Mouse (Mus musculus) retina, adult 2 months (tissue): ENCODE data around the gene Dusp11.
"Not testable (repeated sequence)": the region's sequence is repeated elsewhere in the genome, so short reads cannot be mapped to it uniquely, and the experiment has no call there.

ENCODE experiments used
- DNase-seq: peaks from one replicate; pipeline ENCODE4 v3.0.0-alpha.2; 2012; ENCODE audit warnings: low read depth, low spot score

Gene Dusp11

DNA sequence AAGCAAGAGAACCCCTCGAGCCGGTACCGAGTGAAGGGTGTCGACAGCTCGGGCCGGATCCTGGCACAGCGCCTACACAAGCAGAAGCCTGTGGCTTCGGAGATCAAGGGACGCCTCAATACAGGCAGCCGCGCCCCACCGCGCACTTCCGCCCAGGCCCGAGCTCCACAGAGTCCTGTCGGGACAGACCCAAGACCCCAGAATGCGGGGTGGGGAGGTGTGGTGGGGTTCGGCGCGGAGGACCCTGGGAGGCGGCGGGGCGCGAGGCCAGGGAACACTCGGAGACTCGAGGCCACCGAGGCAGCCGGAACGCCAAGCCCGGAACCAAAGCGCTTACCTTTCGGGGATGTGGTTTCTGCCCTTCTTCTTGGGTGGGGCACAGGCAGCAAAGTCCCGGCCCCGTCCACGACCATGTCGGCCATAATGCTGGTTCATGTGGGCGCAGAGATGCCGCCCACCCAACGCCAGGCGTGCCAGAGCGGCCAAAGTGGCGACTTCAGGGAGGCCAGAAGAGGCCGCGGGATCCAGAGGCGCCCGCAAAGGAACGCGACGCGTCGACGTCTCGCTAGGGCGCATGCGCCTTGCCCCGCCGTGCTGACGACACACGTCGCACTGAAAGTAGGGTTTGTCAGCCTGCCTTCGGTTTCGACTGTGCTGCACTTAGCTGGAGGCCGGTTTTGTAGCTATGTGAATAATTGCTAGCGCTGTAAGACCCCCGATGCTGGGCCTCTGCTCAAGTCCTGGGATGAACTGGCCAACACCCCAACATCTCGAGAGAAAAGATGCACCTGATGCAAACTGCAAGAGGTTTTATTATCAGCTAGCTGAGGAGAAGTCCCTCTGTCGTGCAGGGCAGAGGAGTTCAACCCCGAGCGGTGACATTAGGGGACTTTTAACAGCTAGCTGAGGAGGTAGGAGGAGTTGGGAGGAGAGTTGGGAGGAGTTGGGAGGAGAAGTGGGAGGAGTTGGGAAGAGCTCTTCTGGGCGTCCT is at the start of gene Dusp11:
Dusp11 (minus strand) TSS at position 567 of the 991 bp plus-strand sequence.
- DNase-seq = peak; percentile 78

DNA sequence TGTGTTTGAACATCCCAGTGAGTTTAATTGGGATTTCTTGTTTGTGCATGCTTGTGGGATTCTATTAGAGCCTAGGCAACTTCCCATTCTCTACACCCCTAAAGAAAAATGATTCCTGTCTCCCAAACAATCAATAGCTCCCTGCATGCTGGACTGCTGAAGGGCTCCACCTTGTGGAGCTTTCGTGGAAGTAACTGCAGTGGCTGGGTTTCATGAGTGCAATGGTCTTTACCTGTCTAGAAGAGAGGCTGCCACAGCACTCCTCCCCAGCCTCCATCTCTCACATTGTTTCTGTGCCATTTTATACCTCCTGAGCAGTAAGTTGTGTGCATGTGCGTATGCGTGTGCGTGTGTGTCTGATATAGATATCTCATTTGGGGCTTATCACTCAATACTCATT is 48.5 kb upstream of the Dusp11 start:
- peak; percentile 44 for DNase-seq

DNA sequence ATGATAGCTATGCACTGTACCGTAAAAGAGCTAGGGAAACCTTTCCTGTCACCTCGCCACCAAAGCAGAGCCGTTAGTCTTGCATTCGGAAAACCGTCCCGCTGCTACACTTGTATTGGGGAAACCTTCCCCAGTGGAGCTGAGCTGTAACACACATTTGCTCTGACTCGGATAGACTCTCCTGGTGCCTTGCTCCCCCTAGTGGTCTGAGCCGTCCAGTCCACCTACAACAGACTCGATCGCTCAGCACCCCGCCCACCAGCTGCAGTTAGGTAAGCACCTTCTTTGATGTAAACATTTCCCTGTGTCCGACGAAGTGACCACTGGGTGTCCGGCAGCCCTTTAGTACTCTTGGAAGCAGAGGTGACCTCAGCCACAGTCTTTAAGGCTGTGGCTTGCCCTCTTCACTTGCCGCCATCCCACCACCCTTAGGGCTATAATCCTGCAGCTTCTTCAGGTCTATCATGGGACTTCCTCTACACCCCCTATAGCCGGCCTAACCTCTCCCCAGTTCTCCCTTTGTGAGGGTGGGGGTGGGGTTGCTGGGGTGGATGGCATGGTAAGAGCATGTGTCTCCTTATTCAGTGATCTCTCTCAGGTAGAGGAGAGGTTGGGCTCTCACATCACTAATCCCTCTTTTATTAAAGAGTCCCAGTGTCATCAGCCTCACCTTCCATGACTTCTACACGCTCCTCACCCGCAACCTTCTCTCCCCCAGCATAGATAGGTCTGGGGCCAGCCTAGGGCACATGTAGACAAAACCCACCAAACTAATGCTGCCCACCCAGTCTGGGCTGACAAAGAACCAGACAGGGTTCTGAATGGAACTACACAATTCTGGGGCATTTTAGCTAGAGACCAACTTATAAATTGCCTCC is 43.0 kb upstream of the Dusp11 start:
- peak; percentile 72 for DNase-seq

DNA sequence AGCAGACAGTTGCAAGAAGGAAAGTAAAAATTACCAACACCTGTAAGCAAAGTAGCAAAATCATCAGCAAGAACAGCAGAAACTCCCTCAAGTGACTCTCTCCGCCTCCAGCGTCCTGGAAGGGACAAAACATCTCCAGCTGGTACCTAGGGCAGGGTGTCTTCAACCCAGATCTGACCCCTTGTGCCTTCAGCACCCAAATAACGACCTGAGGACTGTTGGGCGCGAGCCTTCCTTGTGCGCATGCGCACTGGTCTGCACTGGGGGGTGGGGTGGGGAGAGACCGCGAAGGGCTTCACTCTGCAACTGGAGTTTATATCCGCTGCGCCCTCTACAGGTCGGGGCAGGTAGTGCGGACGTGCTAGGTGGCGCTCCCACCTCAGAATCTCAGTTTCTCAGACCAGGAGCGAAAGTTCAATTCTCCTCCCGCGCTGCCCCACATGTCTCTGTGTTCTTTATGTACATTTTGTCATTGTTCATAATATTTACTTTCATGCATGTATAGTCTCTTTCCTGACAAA is 42.0 kb upstream of the Dusp11 start:
- no peak for DNase-seq

DNA sequence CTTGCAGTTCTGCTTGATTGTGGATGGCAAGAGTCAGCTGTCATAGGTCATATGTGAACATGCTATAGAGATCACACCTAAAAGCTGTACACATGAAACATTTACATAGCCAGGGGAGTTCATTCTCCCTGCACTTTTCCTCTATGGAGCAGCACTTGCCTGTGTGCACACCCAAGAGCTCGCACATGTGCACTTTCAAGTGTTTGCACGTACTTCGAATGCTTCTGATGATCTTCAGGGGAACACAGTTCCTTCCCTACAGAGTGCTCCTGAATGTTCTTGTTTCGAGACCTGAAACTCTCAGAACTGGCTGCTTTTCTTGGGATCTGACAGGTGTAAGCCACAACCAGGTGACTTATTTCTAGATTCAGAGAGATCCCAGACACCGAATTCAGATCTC is 29.3 kb upstream of the Dusp11 start:
- not testable (repeated sequence) for DNase-seq

DNA sequence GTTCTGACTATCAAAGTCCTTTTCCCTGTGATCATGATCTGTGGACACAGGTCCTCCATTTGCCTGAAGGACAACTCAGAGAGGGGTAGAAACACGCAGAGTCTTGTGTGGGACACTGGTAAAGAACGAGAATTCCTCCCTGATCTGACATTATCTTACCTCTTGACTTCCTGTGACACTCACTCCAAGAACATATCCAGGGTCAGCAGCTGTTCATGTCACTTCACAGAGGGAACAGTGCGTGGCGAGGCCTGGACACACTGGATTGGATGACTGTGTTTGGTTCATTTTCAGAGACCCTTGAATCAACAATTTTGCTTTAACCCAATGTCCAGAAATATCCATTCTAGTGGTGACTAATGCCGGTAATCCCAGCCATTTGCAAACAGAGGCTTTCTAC is 28.1 kb upstream of the Dusp11 start:
- not testable (repeated sequence) for DNase-seq

DNA sequence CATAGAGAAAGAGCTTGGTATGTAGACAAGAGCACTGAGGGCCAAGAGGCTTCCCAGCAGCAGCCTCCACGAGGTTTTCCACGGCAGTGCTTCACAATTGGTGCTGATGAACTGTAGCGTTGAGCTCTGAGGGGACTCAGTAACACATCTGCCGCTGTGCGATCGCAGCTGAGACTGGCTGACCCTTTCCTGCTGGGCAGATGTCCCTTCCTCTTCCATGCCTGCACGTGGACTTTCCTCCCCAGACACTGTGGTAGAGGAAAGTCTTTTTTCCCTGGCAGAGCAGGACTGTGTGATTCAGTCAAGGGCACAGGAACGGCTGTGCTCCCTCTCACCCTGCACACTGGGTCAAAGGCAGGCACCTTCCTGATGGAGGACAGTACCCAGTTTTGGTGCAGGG is 22.9 kb upstream of the Dusp11 start:
- no peak for DNase-seq

DNA sequence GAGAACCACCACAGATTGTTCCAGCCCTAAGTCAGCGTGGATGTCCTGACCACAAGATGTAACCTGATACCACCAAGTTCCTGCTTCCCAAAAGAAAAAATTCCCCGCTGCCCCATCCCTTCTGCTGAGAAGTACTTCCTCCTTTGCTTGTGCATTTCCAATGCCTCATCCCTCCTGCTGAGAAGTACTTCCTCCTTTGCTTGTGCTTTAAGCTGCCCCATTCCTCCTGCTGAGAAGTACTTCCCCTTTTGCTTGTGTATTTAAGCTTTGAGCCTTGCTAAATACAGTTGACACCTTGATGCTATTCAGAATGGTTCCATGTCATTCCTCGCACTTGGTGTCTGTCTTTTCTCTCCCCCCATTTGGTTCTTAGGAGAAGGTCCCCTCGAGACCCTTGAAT is 17.3 kb upstream of the Dusp11 start:
- not testable (repeated sequence) for DNase-seq

DNA sequence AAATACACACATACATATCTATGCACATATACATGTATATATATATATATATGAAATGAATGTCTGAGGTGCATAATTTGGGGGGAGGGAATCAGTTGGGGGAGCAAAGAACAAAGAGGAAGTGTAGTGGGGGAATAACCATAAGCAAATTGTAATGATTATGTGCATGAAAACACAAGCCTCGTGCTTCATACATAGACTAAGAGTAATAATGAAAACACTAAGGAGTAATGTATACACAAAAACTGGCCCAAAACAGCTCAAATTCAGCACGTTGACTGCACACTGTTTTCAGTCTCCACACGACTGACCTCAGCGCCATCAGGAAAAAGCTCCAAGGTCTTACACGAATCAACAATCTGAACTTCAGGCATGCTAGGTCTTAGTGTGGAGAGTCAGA is 14.8 kb upstream of the Dusp11 start:
- peak; percentile 3 for DNase-seq

DNA sequence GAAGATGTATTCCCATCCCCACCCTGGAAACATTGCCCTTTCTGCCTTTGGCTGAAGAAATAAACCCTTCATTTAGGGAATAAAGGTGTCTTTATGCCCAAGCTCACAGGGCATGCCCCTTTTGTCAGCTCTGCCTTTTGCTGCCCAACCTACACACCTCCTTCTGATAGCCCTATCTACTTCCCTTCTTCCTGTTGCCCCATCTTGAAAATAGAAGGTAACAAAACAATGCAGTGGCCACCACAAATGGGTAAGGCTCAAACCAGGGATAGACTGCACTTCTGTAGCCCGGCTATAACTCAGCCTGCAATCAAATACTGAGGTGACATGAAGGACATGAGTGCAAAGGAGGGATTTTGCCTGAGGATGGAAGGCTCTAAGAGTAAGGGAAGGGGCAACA is 14.3 kb upstream of the Dusp11 start:
- no peak for DNase-seq

DNA sequence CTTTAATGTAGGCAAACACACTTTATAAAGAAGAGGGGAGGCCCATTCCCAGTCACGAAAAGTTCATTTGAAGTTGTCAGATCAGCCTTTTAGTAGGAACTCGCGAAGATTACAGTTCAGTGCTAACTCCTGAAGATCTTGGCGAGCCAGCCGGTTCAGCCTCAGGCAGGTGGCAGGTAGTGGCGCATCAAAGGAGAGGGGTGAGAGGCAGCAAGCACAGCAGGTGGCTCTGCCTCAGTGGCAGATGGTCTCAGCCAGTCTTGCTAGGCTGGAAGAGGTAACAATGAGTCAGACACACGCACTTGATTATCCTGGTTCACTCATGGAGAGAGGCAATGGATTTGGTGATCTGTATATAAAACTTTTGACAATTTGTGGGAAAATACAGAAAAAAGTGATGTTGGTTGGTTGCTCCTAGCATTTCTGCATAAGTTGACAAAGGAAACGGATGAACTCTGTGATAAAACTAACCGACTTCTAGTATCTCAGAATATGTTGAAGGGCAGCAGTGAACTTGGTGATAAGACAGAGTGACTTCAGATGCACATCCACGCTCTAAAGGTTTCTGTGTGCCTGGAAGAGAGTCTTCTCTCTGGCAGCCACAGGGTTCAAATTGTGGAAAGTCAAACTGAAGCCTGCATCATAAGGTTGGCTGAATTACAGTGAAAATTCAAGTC is 13.6 kb upstream of the Dusp11 start:
- no peak for DNase-seq

DNA sequence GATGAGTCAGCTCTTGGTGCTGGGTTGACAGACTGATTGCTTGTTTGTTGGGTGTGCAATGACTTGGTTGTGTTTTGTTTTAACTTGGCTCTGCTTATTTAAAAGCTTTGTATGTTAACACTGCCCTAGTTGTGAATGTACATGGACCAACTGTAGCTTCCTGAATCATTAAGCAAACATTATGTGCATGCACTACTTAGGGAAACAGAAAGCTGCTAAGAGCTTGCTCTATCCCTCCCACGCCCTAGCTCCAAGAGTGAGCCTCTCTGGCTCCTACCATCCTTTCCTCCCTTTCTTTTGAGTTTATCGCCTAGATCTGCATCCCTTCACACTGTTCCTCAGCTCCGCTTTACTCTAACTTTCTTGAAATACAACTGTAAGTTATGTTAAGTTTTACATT is 11.9 kb upstream of the Dusp11 start:
- DNase-seq = no peak

DNA sequence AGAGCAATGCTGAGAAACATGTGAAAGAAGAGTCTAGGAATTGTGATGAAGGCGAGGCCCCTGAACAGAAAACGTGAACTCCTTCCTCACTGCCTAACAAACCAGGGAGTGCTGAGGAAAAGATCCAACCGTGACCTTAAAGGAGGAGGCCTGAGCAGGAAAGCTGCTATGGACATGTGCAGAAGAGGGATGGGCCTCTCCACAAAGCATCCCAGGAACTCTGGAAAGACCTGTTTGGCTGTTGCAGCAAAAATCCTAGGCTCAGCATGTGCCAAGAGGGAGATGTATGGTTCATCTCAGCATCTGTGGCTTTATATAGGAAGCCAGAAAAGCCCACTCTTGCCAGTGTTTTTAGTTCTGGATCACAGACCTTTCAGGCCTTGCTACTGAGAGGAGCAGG is 11.2 kb upstream of the Dusp11 start:
- DNase-seq = no peak

DNA sequence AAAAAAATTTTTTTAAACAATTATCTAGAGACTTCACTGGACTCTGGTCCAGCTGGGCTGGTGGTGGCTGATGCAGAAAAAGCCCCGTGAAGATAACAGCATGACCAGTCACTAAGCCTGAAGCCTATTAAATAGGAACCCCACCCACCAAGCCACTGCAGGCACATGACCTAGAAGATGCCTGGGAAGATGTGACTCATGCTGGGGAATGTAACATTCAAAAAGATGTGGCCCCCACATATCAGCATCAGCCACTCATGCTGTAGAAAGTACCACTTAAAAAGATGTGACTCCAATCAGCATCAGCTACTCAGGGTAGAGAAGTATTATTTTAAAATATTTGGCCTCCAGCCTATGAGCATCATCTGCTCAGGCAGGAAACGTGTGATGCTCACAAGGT is 8.4 kb upstream of the Dusp11 start:
- DNase-seq = no peak

DNA sequence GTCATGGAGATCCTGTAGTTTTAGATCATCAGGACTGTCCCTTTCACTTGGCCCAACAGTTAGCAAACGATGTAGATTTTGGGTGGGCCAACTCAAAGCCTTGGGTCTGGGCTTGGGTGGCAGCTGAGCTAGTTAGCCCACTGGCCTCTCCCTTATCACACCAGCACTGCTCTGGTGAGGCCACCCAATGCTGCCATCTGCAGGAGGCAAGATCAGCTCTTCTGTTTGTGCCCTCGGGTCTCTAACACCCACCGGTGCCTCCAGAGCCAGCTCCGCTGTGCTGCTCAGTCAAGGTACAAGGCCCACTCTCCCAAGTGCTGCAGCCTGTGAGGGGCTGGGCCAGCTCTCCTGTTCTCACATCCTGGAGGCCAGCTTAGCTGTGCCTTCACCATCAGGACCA is 5.2 kb upstream of the Dusp11 start:
- no peak for DNase-seq

DNA sequence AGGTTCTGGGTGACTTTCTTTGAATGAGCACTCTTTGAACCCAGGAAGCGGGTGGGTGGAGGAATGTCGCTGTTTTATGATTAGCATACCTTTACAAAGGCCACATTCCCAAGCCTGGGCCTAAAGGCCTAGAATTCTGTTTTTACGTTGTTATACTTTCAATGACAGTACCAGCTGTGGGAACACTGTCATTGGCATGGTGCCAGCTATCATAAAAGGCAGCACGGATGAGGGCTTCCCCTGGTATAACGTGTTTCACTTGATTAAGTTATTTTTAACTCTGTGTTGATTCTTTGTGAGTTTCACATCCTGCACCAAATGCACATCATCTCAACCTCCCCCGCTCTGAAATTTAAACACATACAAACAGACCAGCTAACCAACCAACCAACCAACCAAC is 4.6 kb upstream of the Dusp11 start:
- not testable (repeated sequence) for DNase-seq

DNA sequence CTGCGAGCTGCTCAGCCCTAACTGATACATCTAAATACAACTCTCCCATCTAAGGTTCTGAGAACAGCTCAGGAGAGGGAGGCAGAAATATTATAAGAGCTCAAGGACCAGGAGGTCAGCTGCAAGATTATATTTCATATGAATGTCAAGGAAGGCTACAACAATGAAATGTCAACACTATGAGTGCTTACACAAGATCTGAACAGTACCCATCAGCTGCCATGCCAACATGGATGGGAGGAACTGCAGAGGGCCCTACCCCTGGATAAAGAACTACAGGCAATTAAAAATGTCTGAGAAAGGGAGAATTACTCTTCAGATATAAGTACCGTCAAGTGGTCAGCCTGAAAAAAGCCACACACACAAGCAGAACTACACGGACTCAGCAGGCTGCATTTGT is 3.9 kb downstream of the Dusp11 start:
- no peak for DNase-seq

DNA sequence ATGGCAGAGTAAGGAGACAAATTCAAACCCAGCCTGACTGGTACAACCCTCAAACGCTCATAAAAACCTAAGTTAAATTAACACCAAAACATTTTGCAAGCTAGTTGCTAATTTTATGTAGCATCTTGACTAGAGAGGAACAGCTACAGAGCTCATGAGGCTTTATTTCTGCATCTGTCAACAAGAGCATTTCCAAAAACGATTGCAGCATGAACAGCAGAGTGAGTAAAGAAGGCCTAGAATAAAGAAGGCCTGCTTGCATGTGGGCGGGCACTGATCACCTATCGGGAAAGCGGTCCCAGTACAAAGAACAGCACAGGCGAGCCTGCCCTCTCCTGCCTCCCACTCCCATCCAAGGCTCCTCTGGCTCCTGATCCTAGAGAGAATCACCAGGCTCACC is 12.9 kb downstream of the Dusp11 start:
- DNase-seq = no peak

DNA sequence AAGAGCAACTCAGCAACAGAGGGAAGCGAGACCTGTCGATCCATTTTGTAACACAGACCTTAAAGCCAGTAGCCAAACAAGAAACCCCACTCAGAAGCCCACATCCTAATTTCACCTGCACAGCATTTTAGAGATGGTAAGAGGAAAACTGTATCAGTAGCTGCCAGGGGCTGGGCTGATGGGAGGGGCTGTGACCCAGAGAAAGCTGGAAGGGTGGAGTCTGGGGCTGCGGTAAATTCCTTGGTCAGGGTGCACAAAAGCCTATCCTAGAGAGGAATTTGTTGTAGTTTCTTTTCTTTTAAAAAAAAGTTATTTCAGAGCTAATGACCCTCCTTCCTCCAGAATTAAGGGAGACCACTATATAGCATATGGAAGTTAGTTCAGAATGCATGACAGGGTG is 19.0 kb downstream of the Dusp11 start:
- DNase-seq = no peak

DNA sequence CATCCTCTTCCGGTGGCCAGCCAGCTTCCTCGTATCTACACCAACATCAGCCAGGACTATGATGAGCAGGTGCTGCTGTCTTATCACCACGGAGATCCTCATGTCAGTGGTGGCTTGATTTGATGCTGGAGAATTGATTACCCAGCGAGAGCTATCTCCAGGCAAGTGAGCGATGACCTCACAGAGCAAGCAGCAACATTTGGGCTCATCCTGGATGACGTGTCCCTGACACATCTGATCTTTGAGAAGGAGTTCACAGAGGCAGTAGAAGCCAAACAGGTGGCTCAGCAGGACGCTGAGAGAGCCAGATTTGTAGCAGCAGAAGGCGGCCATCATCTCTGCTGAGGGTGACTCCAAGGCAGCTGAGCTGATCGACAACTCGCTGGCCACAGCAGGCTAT is 22.8 kb downstream of the Dusp11 start:
- DNase-seq = no peak
